Mouse (Mus musculus) neural tube, embryonic 15.5 days (tissue): ENCODE measurements around the gene Bcl11a. TPM values are rescaled to one million over a fixed set of nuclear protein-coding genes. Genes with fewer than 3 reads are reported as not detected.
A peak's percentile ranks its signal among the peaks of the same experiment; 100 is the strongest.

ENCODE experiments used
- ATAC-seq: fragments of 200-750 bp; cut with Nextera tagmentation; 2 replicates; pipeline ENCODE4 v1.8.0; 2017; ENCODE audit warnings: mild to moderate bottlenecking, moderate TSS enrichment, moderate library complexity; ENCODE audit not compliant: low FRiP score
- H3K27ac ChIP-seq: fragments of 300-500 bp; sonication (generic); replicated peaks from 2 replicates; pipeline ENCODE4 v1.5.1; 2015; ENCODE audit warnings: mild to moderate bottlenecking, inconsistent platforms
- H3K27me3 ChIP-seq: fragments of 300-500 bp; sonication (generic); replicated peaks from 2 replicates; pipeline ENCODE4 v1.6.1; 2015; ENCODE audit warnings: inconsistent platforms
- H3K36me3 ChIP-seq: fragments of 300-500 bp; sonication (generic); 2 replicates; pipeline ENCODE4 v1.6.1; 2015; ENCODE audit warnings: inconsistent platforms
- H3K4me1 ChIP-seq: fragments of 300-500 bp; sonication (generic); 2 replicates; pipeline ENCODE4 v1.6.1; 2015; ENCODE audit warnings: inconsistent platforms
- H3K4me2 ChIP-seq: fragments of 300-500 bp; sonication (generic); 2 replicates; pipeline ENCODE4 v1.6.1; 2015; ENCODE audit warnings: inconsistent platforms, mild to moderate bottlenecking, moderate library complexity
- H3K4me3 ChIP-seq: fragments of 300-500 bp; sonication (generic); replicated peaks from 2 replicates; pipeline ENCODE4 v1.5.1; 2015; ENCODE audit warnings: mild to moderate bottlenecking, inconsistent platforms
- H3K9ac ChIP-seq: fragments of 300-500 bp; sonication (generic); replicated peaks from 2 replicates; pipeline ENCODE4 v1.6.1; 2015; ENCODE audit warnings: mild to moderate bottlenecking, inconsistent platforms
- H3K9me3 ChIP-seq: fragments of 300-500 bp; sonication (generic); replicated peaks from 2 replicates; pipeline ENCODE4 v1.6.1; 2016; ENCODE audit warnings: inconsistent platforms
- WGBS: fragments of 180-500 bp; shearing (Covaris S2); methylation state at CpG from one replicate; pipeline ENCODE4 v1.1.7; 2015; ENCODE audit warnings: mixed read lengths; 5-methylcytosine and 5-hydroxymethylcytosine counted together
- polyA plus RNA-seq: library from polyadenylated mRNA; unstranded; fragments of >200 nt; fragmentation: Nextera tagmentation; extraction: Ambion mirVana; gene quantifications from 2 replicates; pipeline ENCODE4 v1.2.1, GENCODE M21; 2015

Gene Bcl11a
- polyA plus RNA-seq, 1 experiment from 2014 or later: 102 TPM

- WGBS: under 1% methylated on average over 43 of the region's 43 CpGs
- peak overlapping the region; percentile 87 for H3K9ac ChIP-seq
Measured at GRCm38 (mm10) chr11:24081687-24082384, 4.0 kb downstream of the Bcl11a start.

GRCm38 (mm10) chr11:24082385-24083075 is 4.7 kb downstream of the Bcl11a start:
- no peaks in the 10 kb centered on the region for H3K27me3 ChIP-seq
- peak overlapping the region; percentile 97 for H3K4me2 ChIP-seq
- H3K4me3 ChIP-seq: peak overlapping the region; percentile 70
- H3K9ac ChIP-seq: peak overlapping the region; percentile 87
- H3K4me1 ChIP-seq: peaks cover 44% of the 10 kb centered on the region
- 10% methylated on average over 11 of the region's 11 CpGs for WGBS
- H3K27ac ChIP-seq: peak overlapping the region; percentile 96
- H3K36me3 ChIP-seq: peaks cover 6% of the 10 kb centered on the region; the same call in 1 of the 2 replicates
- H3K9me3 ChIP-seq: no peaks in the 10 kb centered on the region
- ATAC-seq: no peak

More at GRCm38 (mm10) chr11:24081687-24082384, 4.0 kb downstream of the Bcl11a start:
- Histone ChIP-seq H3K36me3 (peaks cover 6% of the 10 kb centered on the region; the same call in 1 of the 2 replicates), H3K9me3 (no peaks in the 10 kb centered on the region), H3K4me2 (peak overlapping the region; percentile 97), H3K27me3 (no peaks in the 10 kb centered on the region), H3K4me3 (peak overlapping the region; percentile 70), H3K4me1 (peaks cover 38% of the 10 kb centered on the region), H3K27ac (peak overlapping the region; percentile 96)
- ATAC-seq: no peak

GRCm38 (mm10) chr11:24083076-24083405 is 5.2 kb downstream of the Bcl11a start:
- Histone ChIP-seq H3K27me3 (no peaks in the 10 kb centered on the region), H3K4me1 (peaks cover 46% of the 10 kb centered on the region)
- WGBS: 27% methylated on average over 1 of the region's 1 CpGs

GRCm38 (mm10) chr11:24083423-24083822 is 5.6 kb downstream of the Bcl11a start:
- Histone ChIP-seq H3K27ac (peak overlapping the region; percentile 84), H3K4me3 (peak overlapping the region; percentile 24), H3K4me2 (peak overlapping the region; percentile 97), H3K9ac (peak overlapping the region; percentile 39), H3K27me3 (no peaks in the 10 kb centered on the region), H3K36me3 (peaks cover 6% of the 10 kb centered on the region; the same call in 1 of the 2 replicates), H3K4me1 (peaks cover 49% of the 10 kb centered on the region), H3K9me3 (no peaks in the 10 kb centered on the region)
- no peak for ATAC-seq
- WGBS: 37% methylated on average over 7 of the region's 7 CpGs

More at GRCm38 (mm10) chr11:24083076-24083405, 5.2 kb downstream of the Bcl11a start:
- ATAC-seq: no peak
- H3K36me3 ChIP-seq: peaks cover 6% of the 10 kb centered on the region; the same call in 1 of the 2 replicates
- no peaks in the 10 kb centered on the region for H3K9me3 ChIP-seq
- H3K9ac ChIP-seq: peak overlapping the region; percentile 39
- H3K4me2 ChIP-seq: peak overlapping the region; percentile 97
- H3K4me3 ChIP-seq: peak overlapping the region; percentile 24
- H3K27ac ChIP-seq: peak overlapping the region; percentile 84

- Histone ChIP-seq H3K9ac (peak overlapping the region; percentile 29; the same call in 1 of the 2 replicates), H3K4me2 (peak overlapping the region; percentile 97), H3K4me1 (peaks cover 55% of the 10 kb centered on the region), H3K4me3 (peak overlapping the region; percentile 21), H3K9me3 (no peaks in the 10 kb centered on the region), H3K27ac (peak overlapping the region; percentile 71), H3K27me3 (no peaks in the 10 kb centered on the region), H3K36me3 (peaks cover 6% of the 10 kb centered on the region; the same call in 1 of the 2 replicates)
- WGBS: 40% methylated on average over 3 of the region's 3 CpGs
- ATAC-seq: no peak
Measured at GRCm38 (mm10) chr11:24084077-24084476, 6.2 kb downstream of the Bcl11a start.

- Histone ChIP-seq H3K9ac (peak overlapping the region; percentile 29), H3K4me2 (peak overlapping the region; percentile 51), H3K36me3 (peaks cover 6% of the 10 kb centered on the region; the same call in 1 of the 2 replicates), H3K27me3 (no peaks in the 10 kb centered on the region), H3K4me3 (peak overlapping the region; percentile 21), H3K4me1 (peaks cover 59% of the 10 kb centered on the region), H3K9me3 (no peaks in the 10 kb centered on the region), H3K27ac (peak overlapping the region; percentile 71)
- WGBS: 36% methylated on average over 4 of the region's 4 CpGs
- no peak for ATAC-seq
Measured at GRCm38 (mm10) chr11:24084590-24084989, 6.7 kb downstream of the Bcl11a start.

GRCm38 (mm10) chr11:24085986-24086385 is 8.1 kb downstream of the Bcl11a start:
- Histone ChIP-seq H3K36me3 (peaks cover 6% of the 10 kb centered on the region; the same call in 1 of the 2 replicates), H3K9me3 (no peaks in the 10 kb centered on the region), H3K27ac (peak overlapping the region; percentile 77), H3K4me2 (peak overlapping the region; percentile 51), H3K4me1 (peaks cover 62% of the 10 kb centered on the region), H3K9ac (peak overlapping the region; percentile 27), H3K27me3 (no peaks in the 10 kb centered on the region), H3K4me3 (peak overlapping the region; percentile 8)
- ATAC-seq: no peak
- WGBS: 43% methylated on average over 6 of the region's 6 CpGs

GRCm38 (mm10) chr11:24087069-24087468 is 9.2 kb downstream of the Bcl11a start:
- H3K4me2 ChIP-seq: peak overlapping the region; percentile 51
- WGBS: 60% methylated on average over 4 of the region's 4 CpGs
- 0 out of 2 replicates have a peak overlapping the region, but pooled peaks have one; percentile 8 for H3K4me3 ChIP-seq
- peaks cover 67% of the 10 kb centered on the region for H3K4me1 ChIP-seq
- H3K9ac ChIP-seq: peak overlapping the region; percentile 27; the same call in 1 of the 2 replicates
- peaks cover 6% of the 10 kb centered on the region; the same call in 1 of the 2 replicates for H3K36me3 ChIP-seq
- no peaks in the 10 kb centered on the region for H3K9me3 ChIP-seq
- H3K27ac ChIP-seq: peak overlapping the region; percentile 77
- no peaks in the 10 kb centered on the region for H3K27me3 ChIP-seq
- no peak for ATAC-seq

GRCm38 (mm10) chr11:24090443-24090842 is 12.6 kb downstream of the Bcl11a start:
- peaks cover 6% of the 10 kb centered on the region; the same call in 1 of the 2 replicates for H3K36me3 ChIP-seq
- H3K4me3 ChIP-seq: no peak overlapping the region
- H3K27me3 ChIP-seq: no peaks in the 10 kb centered on the region
- H3K4me2 ChIP-seq: peak overlapping the region; percentile 51
- no peaks in the 10 kb centered on the region for H3K9me3 ChIP-seq
- peaks cover 76% of the 10 kb centered on the region for H3K4me1 ChIP-seq
- no peak overlapping the region; the same call in 1 of the 2 replicates for H3K9ac ChIP-seq
- WGBS: 60% methylated on average over 4 of the region's 4 CpGs
- peak overlapping the region; percentile 20 for H3K27ac ChIP-seq
- ATAC-seq: no peak

- Histone ChIP-seq H3K36me3 (no peaks in the 10 kb centered on the region), H3K27me3 (no peaks in the 10 kb centered on the region), H3K9ac (peak overlapping the region; percentile 21), H3K9me3 (no peaks in the 10 kb centered on the region), H3K4me3 (peak overlapping the region; percentile 21), H3K27ac (peak overlapping the region; percentile 74), H3K4me1 (peaks cover 71% of the 10 kb centered on the region), H3K4me2 (peak overlapping the region; percentile 51)
- 0 out of 2 replicates have a peak, but pooled peaks have one; percentile 34 for ATAC-seq
- 16% methylated on average over 15 of the region's 15 CpGs for WGBS
Measured at GRCm38 (mm10) chr11:24091393-24092080, 13.7 kb downstream of the Bcl11a start.

- H3K27me3 ChIP-seq: no peaks in the 10 kb centered on the region
- peak overlapping the region; percentile 33; the same call in 1 of the 2 replicates for H3K27ac ChIP-seq
- no peaks in the 10 kb centered on the region for H3K36me3 ChIP-seq
- H3K9ac ChIP-seq: no peak overlapping the region
- H3K4me1 ChIP-seq: peaks cover 73% of the 10 kb centered on the region
- ATAC-seq: no peak
- H3K4me2 ChIP-seq: peak overlapping the region; percentile 29; the same call in 1 of the 2 replicates
- no peak overlapping the region for H3K4me3 ChIP-seq
- 49% methylated on average over 3 of the region's 3 CpGs for WGBS
- H3K9me3 ChIP-seq: no peaks in the 10 kb centered on the region
Measured at GRCm38 (mm10) chr11:24092618-24093017, 14.8 kb downstream of the Bcl11a start.
